Mouse (Mus musculus): ENCODE results near the gene AU022252. TPM values are rescaled to one million over a fixed set of nuclear protein-coding genes. Genes with fewer than 3 reads are reported as not detected.

The AU022252 gene
- polyA plus RNA-seq, 1 experiment from 2014 or later = 15.6 TPM

GRCm38 (mm10) chr4:119189392-119189791, 43.1 kb downstream of the AU022252 start:
- Histone ChIP-seq H3K4me1 (replicated peaks; ENCODE audit: control insufficient read depth, insufficient read depth) (no peaks in the 10 kb centered on the region), H3K27me3 (ENCODE audit: control insufficient read depth, insufficient read depth, low read length) (no peaks in the 10 kb centered on the region), H3K9me3 (ENCODE audit: control insufficient read depth, low read length) (no peaks in the 10 kb centered on the region), H3K4me2 (replicated peaks; ENCODE audit: low read depth) (no peak overlapping the region), H3K36me3 (ENCODE audit: control insufficient read depth, insufficient read depth, low read length) (no peaks in the 10 kb centered on the region), H3K9ac (ENCODE audit: low read length) (no peak overlapping the region), H3K4me3 (ENCODE audit: low read depth, low read length) (no peak overlapping the region), H3K27ac (replicated peaks) (no peak overlapping the region)
- TF ChIP-seq EP300 (optimal IDR thresholded peaks at IDR 0.05) (no peak), CTCF (IDR thresholded peaks at IDR 0.05; ENCODE audit: low read depth) (no peak)
- 74% methylated on average over 6 of the region's 6 CpGs for WGBS
- ATAC-seq (ENCODE audit: low FRiP score, low TSS enrichment) = no peak
- DNase-seq (ENCODE audit: low spot score) = no peak

- DNase-seq (ENCODE audit: low spot score) = no peak
- H3K27ac ChIP-seq (replicated peaks) = no peak overlapping the region
- no peaks in the 10 kb centered on the region for H3K36me3 ChIP-seq (ENCODE audit: control insufficient read depth, insufficient read depth, low read length)
- no peaks in the 10 kb centered on the region for H3K4me1 ChIP-seq (replicated peaks; ENCODE audit: control insufficient read depth, insufficient read depth)
- no peak overlapping the region for H3K4me2 ChIP-seq (replicated peaks; ENCODE audit: low read depth)
- H3K27me3 ChIP-seq (ENCODE audit: control insufficient read depth, insufficient read depth, low read length) = no peaks in the 10 kb centered on the region
- TF ChIP-seq EP300 (optimal IDR thresholded peaks at IDR 0.05) (no peak), CTCF (IDR thresholded peaks at IDR 0.05; ENCODE audit: low read depth) (peak; percentile 58)
- WGBS = 38% methylated on average over 11 of the region's 11 CpGs
- no peaks in the 10 kb centered on the region for H3K9me3 ChIP-seq (ENCODE audit: control insufficient read depth, low read length)
- no peak overlapping the region for H3K9ac ChIP-seq (ENCODE audit: low read length)
- ATAC-seq (ENCODE audit: low FRiP score, low TSS enrichment) = no peak
- H3K4me3 ChIP-seq (ENCODE audit: low read depth, low read length) = no peak overlapping the region
Measured at GRCm38 (mm10) chr4:119188060-119188785, 44.3 kb downstream of the AU022252 start.

- no peak overlapping the region for H3K27ac ChIP-seq (replicated peaks)
Measured at GRCm38 (mm10) chr4:119185771-119186170, 46.7 kb downstream of the AU022252 start.

GRCm38 (mm10) chr4:119183525-119183924, 49.0 kb downstream of the AU022252 start:
- H3K4me1 ChIP-seq (replicated peaks; ENCODE audit: control insufficient read depth, insufficient read depth) = no peaks in the 10 kb centered on the region
- H3K27ac ChIP-seq (replicated peaks) = no peak overlapping the region
- no peaks in the 10 kb centered on the region for H3K27me3 ChIP-seq (ENCODE audit: control insufficient read depth, insufficient read depth, low read length)
- H3K36me3 ChIP-seq (ENCODE audit: control insufficient read depth, insufficient read depth, low read length) = no peaks in the 10 kb centered on the region
- DNase-seq (ENCODE audit: low spot score) = no peak
- no peak for TF ChIP-seq CTCF (IDR thresholded peaks at IDR 0.05; ENCODE audit: low read depth)
- no peak for TF ChIP-seq EP300 (optimal IDR thresholded peaks at IDR 0.05)
- H3K4me3 ChIP-seq (ENCODE audit: low read depth, low read length) = no peak overlapping the region
- WGBS = 41% methylated on average over 1 of the region's 1 CpGs
- H3K9me3 ChIP-seq (ENCODE audit: control insufficient read depth, low read length) = no peaks in the 10 kb centered on the region
- H3K9ac ChIP-seq (ENCODE audit: low read length) = no peak overlapping the region
- H3K4me2 ChIP-seq (replicated peaks; ENCODE audit: low read depth) = no peak overlapping the region
- ATAC-seq (ENCODE audit: low FRiP score, low TSS enrichment) = no peak

More at GRCm38 (mm10) chr4:119185771-119186170, 46.7 kb downstream of the AU022252 start:
- H3K36me3 ChIP-seq (ENCODE audit: control insufficient read depth, insufficient read depth, low read length) = no peaks in the 10 kb centered on the region
- ATAC-seq (ENCODE audit: low FRiP score, low TSS enrichment) = no peak
- no peaks in the 10 kb centered on the region for H3K9me3 ChIP-seq (ENCODE audit: control insufficient read depth, low read length)
- H3K27me3 ChIP-seq (ENCODE audit: control insufficient read depth, insufficient read depth, low read length) = no peaks in the 10 kb centered on the region
- DNase-seq (ENCODE audit: low spot score) = no peak
- TF ChIP-seq CTCF (IDR thresholded peaks at IDR 0.05; ENCODE audit: low read depth) (no peak), EP300 (optimal IDR thresholded peaks at IDR 0.05) (no peak)
- no peaks in the 10 kb centered on the region for H3K4me1 ChIP-seq (replicated peaks; ENCODE audit: control insufficient read depth, insufficient read depth)
- no peak overlapping the region for H3K4me2 ChIP-seq (replicated peaks; ENCODE audit: low read depth)
- no peak overlapping the region for H3K4me3 ChIP-seq (ENCODE audit: low read depth, low read length)
- H3K9ac ChIP-seq (ENCODE audit: low read length) = no peak overlapping the region
- WGBS = 82% methylated on average over 4 of the region's 4 CpGs

GRCm38 (mm10) chr4:119181456-119181855, 51.1 kb downstream of the AU022252 start:
- no peak overlapping the region for H3K4me2 ChIP-seq (replicated peaks; ENCODE audit: low read depth)
- TF ChIP-seq CTCF (IDR thresholded peaks at IDR 0.05; ENCODE audit: low read depth) = no peak
- no peak for TF ChIP-seq EP300 (optimal IDR thresholded peaks at IDR 0.05)
- 85% methylated on average over 8 of the region's 9 CpGs for WGBS
- no peaks in the 10 kb centered on the region for H3K9me3 ChIP-seq (ENCODE audit: control insufficient read depth, low read length)
- no peaks in the 10 kb centered on the region for H3K27me3 ChIP-seq (ENCODE audit: control insufficient read depth, insufficient read depth, low read length)
- no peak for DNase-seq (ENCODE audit: low spot score)
- no peaks in the 10 kb centered on the region for H3K36me3 ChIP-seq (ENCODE audit: control insufficient read depth, insufficient read depth, low read length)
- H3K9ac ChIP-seq (ENCODE audit: low read length) = no peak overlapping the region
- ATAC-seq (ENCODE audit: low FRiP score, low TSS enrichment) = no peak
- H3K27ac ChIP-seq (replicated peaks) = no peak overlapping the region
- no peaks in the 10 kb centered on the region for H3K4me1 ChIP-seq (replicated peaks; ENCODE audit: control insufficient read depth, insufficient read depth)
- H3K4me3 ChIP-seq (ENCODE audit: low read depth, low read length) = no peak overlapping the region

GRCm38 (mm10) chr4:119180133-119180707, 52.3 kb downstream of the AU022252 start:
- no peak for TF ChIP-seq EP300 (optimal IDR thresholded peaks at IDR 0.05)
- peak; percentile 33; the same call in 1 of the 2 replicates for TF ChIP-seq CTCF (IDR thresholded peaks at IDR 0.05; ENCODE audit: low read depth)
- Histone ChIP-seq H3K9me3 (ENCODE audit: control insufficient read depth, low read length) (no peaks in the 10 kb centered on the region), H3K27me3 (ENCODE audit: control insufficient read depth, insufficient read depth, low read length) (no peaks in the 10 kb centered on the region), H3K4me1 (replicated peaks; ENCODE audit: control insufficient read depth, insufficient read depth) (no peaks in the 10 kb centered on the region), H3K4me2 (replicated peaks; ENCODE audit: low read depth) (no peak overlapping the region), H3K4me3 (ENCODE audit: low read depth, low read length) (no peak overlapping the region), H3K9ac (ENCODE audit: low read length) (no peak overlapping the region), H3K27ac (replicated peaks) (no peak overlapping the region), H3K36me3 (ENCODE audit: control insufficient read depth, insufficient read depth, low read length) (no peaks in the 10 kb centered on the region)
- ATAC-seq (ENCODE audit: low FRiP score, low TSS enrichment) (no peak), DNase-seq (ENCODE audit: low spot score) (no peak)
- 43% methylated on average over 4 of the region's 4 CpGs for WGBS
